Mouse (Mus musculus): Measurements from ENCODE around the gene Gpr137.

GRCm38 (mm10) chr19:6950613-6951153 is 8.4 kb upstream of the Gpr137 start:
- TF ChIP-seq CTCF (IDR thresholded peaks at IDR 0.05; ENCODE audit: low read depth, low read length) (no peak), EP300 (IDR thresholded peaks at IDR 0.05; ENCODE audit: insufficient read depth, low read depth, low read length) (no peak), POLR2A (IDR thresholded peaks at IDR 0.05; ENCODE audit: insufficient read depth, low read length) (peak; percentile 79)
